Mouse (Mus musculus): ENCODE measurements around the gene Cenpj.

DNA sequence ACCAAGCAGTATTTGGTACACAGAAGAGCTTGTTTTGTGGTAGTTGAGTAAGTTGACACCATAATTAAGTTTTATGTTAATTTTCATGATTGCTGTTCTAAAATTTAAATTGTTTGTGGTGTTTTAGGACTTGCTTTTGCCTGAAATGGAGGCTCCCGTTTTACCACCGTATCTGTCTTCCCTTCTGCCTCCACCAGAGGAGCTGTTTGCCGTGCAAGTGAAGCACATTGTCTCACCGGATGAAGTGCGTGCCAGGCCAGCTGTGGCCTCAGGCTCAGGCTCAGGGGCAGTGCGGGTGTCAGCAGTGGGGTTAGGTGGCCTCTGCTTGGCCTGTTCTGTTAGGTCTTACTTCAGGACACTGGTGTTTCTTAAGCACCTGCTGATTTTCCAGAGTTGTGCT lies 63.1 kb downstream of the Cenpj start:
- no peak for TF ChIP-seq POLR2A (IDR thresholded peaks at IDR 0.05; ENCODE audit: borderline replicate concordance, control insufficient read depth, low read depth, low read length)
- peak; percentile 43; the same call in 1 of the 2 replicates for TF ChIP-seq CTCF (IDR thresholded peaks at IDR 0.05; ENCODE audit: control insufficient read depth, insufficient read depth, low read length)
